Mouse (Mus musculus): ENCODE results near the gene Efnb2.
A peak's percentile ranks its signal among the peaks of the same experiment; 100 is the strongest.

Gene Efnb2

DNA sequence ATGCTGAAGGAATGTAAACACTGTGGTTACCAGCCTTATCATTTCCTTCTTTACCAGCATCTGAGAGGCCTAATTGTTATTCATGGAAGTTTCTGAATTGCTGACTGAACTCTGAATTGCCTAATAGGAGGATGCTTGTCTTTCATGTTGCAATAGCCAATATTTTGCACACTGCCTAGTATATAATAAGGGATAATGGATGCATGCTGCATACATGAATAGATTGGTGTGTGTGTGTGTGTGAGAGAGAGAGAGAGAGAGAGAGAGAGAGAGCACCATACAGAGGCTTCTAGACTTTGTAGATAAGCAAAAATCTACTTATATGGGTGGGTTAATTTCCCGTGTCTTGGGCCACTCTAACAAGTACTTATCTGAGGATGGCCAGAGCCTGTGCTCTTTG is 47.2 kb downstream of the Efnb2 start:
- DNase-seq (ENCODE audit: low read depth, low spot score) = no peak

DNA sequence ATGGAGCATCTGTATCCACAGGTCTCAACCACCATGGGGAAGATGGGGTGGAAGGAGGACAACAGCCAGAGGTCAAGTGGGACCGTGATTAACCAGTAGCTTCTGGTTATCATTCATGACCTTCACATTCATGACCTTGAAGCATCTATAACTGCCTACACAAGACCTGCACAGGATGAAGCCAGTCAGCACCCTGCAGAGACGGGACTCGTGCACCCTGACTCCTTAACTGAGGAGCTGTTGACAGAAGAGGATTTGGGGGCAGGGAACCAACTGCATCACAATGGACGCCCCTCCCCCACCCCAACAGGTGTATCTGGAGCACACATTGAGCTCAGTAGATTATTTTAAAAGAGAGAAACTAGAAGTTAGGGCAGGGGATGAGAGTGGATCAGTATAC is 49.1 kb downstream of the Efnb2 start:
- no peak for DNase-seq (ENCODE audit: low read depth, low spot score)

DNA sequence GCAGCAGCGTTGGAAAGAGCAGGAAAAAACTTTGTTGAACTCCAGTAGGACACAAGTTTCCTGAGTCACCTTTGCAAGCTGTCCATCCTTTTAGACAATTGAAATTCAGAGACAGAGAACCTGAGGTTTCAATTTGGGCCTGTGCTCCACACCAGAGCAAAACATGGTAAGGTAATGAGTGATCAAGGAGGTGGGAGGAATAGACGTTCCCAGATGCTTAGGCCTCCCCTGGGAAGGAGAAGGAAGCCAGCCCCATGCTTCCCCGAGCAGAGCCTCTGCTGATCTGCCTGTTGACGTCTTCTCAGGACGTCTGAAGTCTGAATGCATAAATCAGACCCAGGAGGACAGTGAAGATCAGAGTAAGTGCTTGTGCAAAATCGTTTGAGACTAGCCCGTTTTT is 51.3 kb downstream of the Efnb2 start:
- no peak for DNase-seq (ENCODE audit: low read depth, low spot score)

DNA sequence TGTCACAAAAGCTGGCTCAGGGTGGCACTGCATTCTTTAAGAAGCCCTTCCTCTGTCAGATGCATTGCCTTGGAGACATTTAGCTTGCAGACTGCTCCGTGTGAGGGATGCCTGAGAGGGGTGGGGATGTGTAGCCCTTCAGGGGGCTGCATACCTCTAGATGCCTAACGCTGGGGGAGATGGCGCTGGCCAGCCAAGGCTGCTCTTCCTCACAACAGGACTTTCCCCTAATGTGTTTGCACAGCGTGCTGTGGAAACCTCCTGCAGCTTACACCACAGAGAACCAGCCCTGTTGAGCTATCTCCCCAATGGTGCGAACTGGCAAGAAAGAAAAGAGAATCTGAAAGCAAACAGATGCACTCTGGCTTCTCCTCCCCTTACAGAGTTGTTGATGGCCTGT is 51.9 kb downstream of the Efnb2 start:
- DNase-seq (ENCODE audit: low read depth, low spot score) = peak; percentile 48

DNA sequence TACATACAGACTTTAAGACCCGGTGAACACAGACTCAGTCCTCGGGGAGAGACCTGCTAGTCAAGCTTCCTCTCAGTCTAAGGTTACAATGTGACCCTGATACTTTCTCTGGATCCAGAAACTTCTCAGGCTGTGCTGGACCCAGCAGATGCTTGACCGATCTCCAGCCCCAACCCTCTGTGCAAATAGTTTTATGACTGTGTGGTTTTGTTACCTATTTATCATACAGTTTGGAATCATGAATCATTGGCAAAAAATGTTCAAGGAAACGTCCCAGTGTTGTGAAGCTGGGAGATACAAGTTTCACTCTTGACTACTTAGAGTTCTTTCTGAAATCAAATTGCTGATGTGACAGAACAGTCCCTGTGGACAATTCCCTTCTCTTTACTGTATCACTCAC is 55.4 kb downstream of the Efnb2 start:
- no peak for DNase-seq (ENCODE audit: low read depth, low spot score)

DNA sequence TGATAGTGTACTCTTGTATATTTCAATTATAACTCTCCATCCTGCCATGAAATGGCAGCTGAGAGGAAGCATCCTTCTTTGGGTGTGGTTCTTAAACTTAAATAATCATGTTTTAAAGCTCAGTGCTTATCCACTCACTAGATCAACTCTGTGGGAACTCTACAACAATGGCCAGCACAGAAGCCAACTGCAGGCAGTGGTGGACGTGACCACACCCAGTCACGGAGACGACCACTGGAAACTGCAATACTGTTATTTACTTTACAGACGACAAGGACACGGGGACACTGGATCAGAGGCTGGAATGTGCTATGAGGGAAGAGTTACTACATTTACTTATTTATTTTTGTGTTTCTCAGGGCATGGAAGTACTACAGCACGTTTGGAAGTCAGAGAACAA is 57.2 kb downstream of the Efnb2 start:
- DNase-seq (ENCODE audit: low read depth, low spot score) = no peak

DNA sequence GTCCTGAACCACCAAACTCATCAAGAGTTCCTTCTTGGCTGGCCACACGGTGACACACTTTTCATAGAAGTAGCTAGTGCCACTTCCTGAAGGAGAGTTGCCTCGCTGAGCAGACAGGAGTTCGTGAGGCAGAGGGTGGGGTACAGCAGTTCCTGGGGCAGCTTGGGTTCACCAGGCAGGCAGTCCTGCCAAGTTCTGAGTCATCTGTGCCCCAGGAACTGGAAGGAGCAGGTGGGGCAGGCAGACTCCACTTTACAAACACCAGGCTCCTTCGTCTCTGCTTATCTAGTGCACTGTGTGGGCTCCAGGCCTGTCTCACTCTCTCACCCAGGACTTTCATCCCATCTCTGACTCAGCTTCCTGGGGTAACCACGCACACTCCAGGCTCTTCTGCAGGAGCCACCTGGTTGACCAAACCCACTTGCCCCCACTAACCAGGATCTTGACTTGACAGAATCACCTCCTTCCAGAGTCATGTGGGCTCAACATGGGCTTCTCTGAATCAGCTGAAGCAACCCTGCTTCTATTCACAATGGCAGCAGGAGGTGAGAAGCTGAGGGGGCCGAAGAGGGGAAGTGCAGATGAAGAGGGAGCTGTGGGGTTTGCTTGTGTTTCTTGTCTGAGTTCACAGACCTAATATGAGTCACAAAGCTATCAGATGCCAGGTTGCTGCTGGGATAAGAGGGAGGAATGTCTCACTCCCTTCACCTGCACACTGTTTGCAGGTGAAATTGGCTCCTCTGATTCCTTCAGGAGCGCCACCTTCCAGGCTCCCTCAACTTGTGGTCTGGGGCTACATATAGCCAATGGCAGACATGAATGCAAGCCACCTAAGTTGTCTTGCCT is 58.2 kb downstream of the Efnb2 start:
- no peak for DNase-seq (ENCODE audit: low read depth, low spot score)

DNA sequence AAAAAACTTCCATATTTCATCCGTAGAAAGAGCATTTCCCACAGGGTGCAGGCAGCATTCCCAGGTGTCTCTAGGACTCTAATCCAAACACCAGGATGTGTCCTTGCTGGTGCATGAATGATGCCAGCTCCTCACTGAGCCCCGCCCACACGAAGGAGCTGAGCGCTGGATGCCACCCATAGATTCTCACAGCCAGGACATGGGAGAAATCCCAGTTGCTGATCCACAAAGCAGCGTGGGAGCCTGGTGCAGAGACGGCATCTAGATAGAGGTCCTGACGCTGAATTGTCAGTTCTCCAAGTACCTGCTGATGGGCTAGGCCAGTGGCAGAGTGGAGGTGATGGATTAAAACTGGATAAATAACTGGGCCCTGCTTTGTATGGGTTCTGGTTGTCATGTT is 61.1 kb downstream of the Efnb2 start:
- no peak for DNase-seq (ENCODE audit: low read depth, low spot score)

DNA sequence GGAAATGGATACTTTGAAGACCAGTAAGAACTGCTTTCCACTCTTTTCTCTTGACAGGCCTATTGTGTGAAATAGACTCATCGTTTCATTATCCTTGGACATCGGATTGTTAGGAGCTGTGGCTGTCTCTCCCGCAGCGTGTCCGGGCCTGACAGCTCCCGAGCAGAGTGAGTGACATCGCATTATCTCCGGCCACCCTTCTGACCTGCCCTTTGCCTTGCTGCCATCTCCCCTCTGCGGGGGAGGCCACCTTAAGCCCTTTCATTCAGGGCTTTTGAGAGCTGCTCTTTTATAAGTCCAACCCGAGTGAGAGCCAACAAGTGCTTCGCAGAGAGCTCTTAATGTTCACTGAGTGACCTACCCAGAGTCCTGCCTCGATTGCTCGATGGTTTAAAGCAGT is 63.6 kb downstream of the Efnb2 start:
- DNase-seq (ENCODE audit: low read depth, low spot score) = no peak

DNA sequence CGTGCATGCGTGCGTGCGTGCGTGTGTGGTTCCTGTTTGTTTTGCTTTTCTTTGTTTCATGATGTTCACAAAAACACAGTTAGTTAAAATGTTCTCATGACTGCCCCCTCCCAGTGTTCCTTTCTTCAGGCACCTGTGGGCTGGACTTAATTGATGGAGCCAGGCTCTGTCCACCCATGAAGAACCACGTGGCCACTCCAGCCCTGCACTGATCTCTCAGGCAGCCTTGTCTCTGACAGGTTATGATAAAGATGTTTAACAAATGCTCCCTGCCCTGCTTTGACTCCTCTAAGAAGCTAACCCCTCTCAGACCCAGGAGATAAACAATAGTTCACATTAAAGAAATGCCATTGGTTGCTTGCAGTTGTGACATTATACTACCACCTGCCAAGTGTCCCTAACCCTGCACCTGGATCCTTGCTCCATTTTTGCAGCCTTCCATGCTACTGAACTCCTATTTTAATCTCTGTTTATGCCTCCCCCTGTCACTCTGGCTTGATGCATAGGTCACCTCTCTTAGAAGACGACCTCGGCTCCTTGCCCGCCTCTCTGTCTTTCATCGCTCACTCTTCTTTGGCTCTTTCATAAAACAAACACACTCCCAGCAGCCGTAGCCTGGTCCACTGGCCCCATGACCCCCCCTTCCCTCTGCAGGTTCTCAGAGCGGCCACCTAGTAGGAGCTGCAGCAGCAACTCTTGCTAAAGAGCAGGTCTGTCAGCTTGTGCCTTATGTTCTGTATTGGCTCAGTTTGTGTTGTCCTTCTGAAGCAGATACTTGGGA is 65.0 kb downstream of the Efnb2 start:
- DNase-seq (ENCODE audit: low read depth, low spot score) = no peak

DNA sequence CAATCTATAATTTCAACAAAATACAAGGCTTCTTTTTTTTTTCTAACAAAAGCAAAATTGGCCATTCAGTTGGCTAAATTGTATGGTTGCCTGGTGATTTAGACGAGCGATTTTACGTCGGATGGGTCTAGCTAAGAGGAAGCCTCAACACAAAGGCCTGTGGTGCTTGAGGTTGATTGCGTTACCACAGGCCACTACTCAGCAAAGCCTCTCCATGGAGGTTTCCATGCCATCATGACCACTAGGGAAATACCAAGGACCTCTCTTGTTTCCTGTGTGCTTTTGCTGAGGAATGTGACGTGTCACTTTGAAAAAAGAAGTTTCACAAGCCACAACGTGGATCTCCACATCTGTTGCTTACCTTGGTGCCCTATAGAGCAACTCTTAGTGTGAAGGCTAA is 67.2 kb downstream of the Efnb2 start:
- no peak for DNase-seq (ENCODE audit: low read depth, low spot score)

DNA sequence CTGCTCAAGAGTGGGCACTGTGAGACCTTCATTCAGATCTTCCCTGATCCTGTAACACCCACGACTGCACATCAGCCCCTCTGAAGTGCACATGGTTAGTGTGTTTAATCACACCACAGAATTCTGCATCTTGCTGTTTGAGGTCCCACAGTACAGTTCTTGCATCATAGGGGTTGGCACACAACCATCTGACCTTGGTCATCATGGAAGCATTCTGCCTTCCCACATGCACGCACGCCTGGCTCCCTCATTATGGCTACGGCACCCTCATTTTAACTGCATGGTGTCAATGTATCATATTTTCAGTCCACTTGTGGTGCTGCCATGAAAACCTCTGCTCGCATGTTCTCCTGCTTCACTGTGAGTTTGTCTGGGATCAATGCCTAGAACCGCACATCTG is 67.7 kb downstream of the Efnb2 start:
- no peak for DNase-seq (ENCODE audit: low read depth, low spot score)

DNA sequence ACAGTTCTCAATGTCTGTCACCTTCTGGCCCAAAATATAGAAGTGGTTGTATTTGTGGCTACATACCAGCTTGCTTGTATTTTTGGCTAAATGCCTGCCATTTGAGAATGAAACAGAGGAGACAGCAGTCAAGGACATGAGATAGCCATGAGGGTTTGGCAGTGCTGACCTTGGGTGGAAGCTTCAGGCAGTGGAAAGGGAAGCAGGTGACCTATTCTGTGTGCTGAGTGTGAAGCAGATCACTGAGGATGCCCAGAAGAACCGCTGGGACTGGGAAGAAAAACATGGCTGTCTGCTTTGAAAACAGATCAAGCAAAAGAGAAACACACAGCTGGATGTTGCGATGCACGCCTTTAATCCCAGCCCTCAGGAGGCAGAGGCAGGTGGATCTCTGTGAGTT is 68.7 kb downstream of the Efnb2 start:
- DNase-seq (ENCODE audit: low read depth, low spot score) = no peak

DNA sequence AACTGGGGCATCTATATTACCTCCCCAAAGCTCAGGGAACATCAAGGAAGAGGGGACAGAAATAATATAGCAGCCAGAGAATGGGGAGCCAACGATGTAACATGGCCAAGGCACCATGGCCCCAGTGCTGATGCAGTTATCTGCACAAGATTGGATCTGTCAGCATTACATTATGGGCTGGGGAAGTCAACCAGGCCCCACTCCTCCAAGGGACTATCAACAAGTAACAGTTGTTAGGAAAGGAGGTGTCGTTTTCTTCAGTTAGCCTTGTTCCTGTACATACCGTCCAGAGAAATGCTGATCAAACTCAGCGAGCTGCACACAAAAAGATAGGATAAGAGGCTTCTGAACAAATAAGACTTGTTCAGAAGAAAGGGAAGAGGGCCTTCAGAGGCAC is 77.1 kb downstream of the Efnb2 start:
- DNase-seq (ENCODE audit: low read depth, low spot score) = no peak

DNA sequence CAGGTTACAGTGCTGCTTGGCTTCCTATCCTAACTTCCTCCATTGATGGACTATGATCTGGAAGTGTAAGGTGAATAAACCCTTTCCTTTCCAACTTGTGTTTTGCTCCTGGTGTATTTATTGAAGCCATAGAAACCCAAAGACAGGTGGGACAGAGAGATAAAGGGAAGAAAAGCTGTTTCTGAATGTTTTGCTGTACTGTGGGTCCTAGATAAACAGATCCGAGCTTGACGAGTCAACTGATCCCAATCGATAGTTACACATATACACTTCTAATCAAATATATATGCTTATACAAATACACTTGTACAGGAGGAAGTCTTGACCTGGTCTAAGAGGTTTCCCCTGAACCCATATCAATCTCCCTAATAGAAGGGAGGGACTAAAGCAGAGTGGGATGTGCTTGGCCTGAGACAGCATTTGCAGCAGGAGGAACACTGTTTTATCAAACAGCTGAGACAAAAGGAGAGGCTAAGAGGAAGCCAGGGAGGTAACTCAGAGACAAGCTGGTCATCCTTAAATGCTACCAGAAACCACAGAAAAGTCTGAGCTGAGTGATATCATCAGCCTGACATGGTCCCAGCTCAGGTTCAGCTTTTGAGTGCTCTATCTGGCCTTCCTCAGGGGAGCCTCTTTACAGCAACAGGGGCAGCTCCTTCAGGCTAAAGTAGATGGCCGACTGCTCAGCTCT is 77.6 kb downstream of the Efnb2 start:
- DNase-seq (ENCODE audit: low read depth, low spot score) = no peak

DNA sequence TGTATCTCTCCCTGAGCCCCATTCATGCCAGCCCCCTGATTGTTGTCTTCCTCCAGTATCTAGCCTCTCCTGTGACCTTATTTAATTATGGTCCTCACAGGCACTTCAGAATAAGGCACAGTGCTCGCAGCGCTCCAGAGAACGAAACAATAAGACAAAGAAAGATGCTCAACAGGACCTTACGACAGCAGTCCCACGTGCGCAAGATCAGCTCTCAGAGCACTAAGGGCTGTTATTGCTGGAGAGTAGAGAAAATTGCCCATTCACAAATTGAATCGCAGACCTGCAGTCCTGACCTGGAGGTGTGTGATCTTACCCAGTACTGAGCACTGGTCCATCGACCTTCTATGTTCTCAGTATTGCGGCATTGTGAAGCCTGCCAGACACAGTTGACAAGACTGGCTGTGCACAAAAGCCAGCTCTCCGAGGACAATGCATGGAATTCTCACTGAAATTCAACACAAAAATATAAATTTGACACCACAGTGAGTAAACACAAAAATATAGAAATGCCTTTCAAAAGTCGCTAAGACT is 83.2 kb downstream of the Efnb2 start:
- no peak for DNase-seq (ENCODE audit: low read depth, low spot score)

DNA sequence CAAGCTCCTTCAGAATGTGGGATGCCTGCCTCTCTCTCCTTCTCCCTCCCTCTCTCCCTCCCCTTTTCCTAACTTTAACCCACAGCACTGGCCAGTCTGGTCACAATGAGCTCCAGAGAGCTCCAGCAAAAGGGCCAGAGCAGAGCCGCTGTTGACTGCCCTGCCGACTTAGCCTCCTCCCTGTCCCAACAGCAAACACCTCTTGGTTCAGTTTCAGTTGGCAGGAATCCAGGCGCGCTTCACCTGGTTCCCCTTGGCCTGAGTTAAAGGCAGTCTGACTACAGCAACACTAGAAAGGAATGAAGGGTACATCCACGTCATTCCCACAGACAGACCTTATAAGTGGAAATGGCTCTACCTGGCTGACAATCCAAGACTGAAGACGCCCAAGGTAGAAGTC is 84.2 kb downstream of the Efnb2 start:
- DNase-seq (ENCODE audit: low read depth, low spot score) = no peak

DNA sequence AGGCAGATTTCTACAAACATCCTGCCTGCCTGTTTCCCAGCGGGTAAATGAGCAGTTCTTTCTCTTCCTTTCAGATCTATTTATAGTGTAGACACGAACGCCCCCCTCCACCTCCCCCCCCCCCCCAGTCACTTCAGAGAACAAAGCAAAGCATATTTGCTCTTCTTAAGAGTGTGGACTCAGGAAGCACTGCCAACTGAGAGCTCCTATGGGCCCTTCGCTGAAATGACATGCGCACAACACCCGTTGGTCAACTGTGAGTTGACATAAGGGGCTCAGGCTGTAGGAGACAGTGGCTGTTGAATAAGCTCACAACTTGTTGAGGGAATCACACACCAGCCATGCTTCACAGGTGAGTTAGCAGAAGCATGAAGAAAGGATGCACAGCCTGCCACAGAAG is 84.8 kb downstream of the Efnb2 start:
- no peak for DNase-seq (ENCODE audit: low read depth, low spot score)

DNA sequence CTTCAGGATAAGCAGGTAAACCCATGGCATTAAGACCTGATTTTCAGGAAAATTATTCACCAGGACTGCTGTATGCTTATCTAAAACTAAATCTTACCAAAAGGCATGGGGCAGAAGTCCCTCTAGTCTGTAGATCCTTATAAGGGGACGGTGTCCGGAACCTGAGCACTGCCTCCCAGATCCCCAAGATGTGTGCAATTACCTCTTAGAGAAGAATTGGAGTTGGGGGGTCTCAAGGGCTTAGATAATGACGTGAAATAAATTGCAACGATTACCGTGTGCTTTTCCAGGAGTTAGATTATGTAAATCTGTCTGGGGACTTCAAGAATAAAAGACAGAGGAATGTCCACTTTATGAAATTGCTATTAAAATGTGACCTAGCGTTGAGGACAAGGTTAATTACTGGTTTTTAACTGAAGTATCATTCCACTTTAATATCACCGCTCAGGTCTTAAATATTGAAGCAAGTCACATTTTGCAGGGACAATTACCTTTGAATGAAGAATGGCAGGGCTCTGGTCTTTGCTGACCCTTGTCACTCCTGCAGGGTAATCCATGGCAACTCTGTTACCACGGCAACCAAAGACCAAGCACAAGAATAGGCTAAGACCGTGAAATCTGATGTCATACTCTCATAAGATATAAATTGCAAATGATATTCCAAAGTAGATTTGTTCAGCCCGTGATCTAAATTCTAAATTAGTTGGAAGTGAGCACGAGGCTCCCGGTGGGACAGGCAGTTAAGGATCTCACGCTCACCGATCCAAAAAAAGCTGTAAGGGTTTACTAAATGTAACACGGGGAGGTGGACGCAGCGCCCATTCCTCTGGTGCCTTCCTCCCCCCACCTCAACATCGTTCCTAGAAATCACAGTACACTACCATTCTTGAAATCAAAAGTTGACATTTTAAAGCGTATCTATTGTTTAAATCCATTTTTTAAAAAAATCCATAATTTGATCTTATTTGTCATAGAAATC is 86.2 kb downstream of the Efnb2 start:
- DNase-seq (ENCODE audit: low read depth, low spot score) = no peak

DNA sequence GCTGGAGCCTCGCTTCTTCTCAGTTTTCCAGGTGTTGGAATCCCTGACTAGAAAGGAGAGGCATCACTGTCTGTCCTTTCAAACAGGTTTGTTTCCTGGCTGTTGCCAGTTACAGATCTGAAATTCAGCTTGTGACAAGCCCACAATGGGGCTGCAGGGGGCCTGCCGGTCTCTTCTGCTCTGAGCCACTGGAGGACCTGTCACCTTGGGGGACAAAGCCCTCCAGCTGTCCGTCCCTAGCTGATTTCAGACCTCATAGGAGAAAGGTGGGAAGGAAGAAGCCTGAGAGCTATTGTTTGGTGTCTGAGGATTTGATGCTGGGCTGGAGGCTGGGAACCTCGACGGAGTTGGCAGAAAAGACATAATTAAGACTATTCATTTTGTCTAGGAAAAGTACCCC is 88.8 kb downstream of the Efnb2 start:
- DNase-seq (ENCODE audit: low read depth, low spot score) = no peak

DNA sequence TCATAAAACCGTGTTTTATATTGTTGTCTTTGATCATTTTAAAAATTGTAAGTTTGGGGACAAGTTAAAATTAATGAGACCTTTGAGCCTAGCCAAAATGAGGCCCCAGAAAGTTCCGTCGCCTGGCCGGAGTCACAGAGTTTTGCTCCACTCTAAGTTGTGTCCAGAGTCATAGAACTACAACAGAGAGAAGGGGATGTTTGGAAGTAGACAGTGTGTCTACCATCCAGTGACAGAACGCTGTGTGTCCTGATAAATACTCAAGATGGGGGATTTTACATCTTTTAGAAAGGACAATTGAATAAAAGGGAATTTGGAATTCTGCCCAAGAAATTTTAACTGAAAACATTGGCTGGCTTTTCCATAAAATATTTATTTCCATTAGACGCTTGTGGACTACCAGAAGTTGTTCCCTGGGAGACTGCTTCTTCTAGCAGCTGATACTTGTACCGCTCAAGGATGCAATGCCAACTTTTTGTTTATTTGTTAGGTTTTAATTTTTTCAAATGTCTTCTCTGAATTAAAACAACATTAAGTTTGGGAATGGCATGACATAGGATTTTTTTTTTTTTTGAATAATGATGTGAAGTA is 89.3 kb downstream of the Efnb2 start:
- DNase-seq (ENCODE audit: low read depth, low spot score) = no peak

All from WW6 (cell line).